Mouse (Mus musculus) CH12.LX (cell line): ENCODE results near the gene Fam102b.

Experiments used
- CTCF ChIP-seq, 2 experiments: IDR thresholded peaks in 1 of 2; conservative IDR thresholded peaks in 1 of 2; 2 replicates each; pipeline ENCODE4 v1.5.1; 2011 to 2012; ENCODE audit warnings: low read depth in 2 of 2, low read length in 2 of 2, improper control_type of control experiment in 1 of 2, inconsistent platforms in 1 of 2, mild to moderate bottlenecking in 1 of 2, moderate library complexity in 1 of 2
- MAFK ChIP-seq: IDR thresholded peaks from 2 replicates; pipeline ENCODE4 v1.6.1; 2011; ENCODE audit warnings: low read length, improper control_type of control experiment; ENCODE audit not compliant: insufficient replicate concordance
- POLR2AphosphoS2 ChIP-seq: IDR thresholded peaks from 2 replicates; pipeline ENCODE4 v1.6.1; 2011; ENCODE audit warnings: low read depth, low read length, improper control_type of control experiment
- RAD21 ChIP-seq: IDR thresholded peaks from 2 replicates; pipeline ENCODE4 v1.6.1; 2011; ENCODE audit warnings: low read depth, mild to moderate bottlenecking, low read length, improper control_type of control experiment, moderate library complexity

- TF ChIP-seq POLR2AphosphoS2 (no peak), MAFK (no peak), CTCF (conservative IDR thresholded peaks at IDR 0.05 in 1 of 2, IDR thresholded peaks at IDR 0.05 in 1 of 2; ENCODE audit: low read depth in 2 of 2, low read length in 2 of 2) (peak; percentile 90 to 94), RAD21 (peak; percentile 60)
Observed at GRCm38 (mm10) chr3:109025579-109025978, 1.8 kb downstream of the Fam102b start.
